Mouse (Mus musculus) left cerebral cortex, postnatal 14 days (tissue): Measurements from ENCODE around the gene BC025920. TPM values are rescaled to one million over a fixed set of nuclear protein-coding genes. Genes with fewer than 3 reads are reported as not detected.
A peak's percentile ranks its signal among the peaks of the same experiment; 100 is the strongest.

Experiments used
- DNase-seq, 2 experiments: peaks; one replicate each; pipeline ENCODE4 v3.0.0; 2021 to 2022; ENCODE audit warnings: low spot score in 2 of 2, mixed read lengths in 1 of 2
- intact Hi-C: fragments of 180-260 bp; cut with DNase I; formaldehyde crosslinking; loops from one replicate; pipeline ENCODE4 v1.15.1; 2025
- total RNA-seq, 2 experiments: library from RNA; stranded (reverse); gene quantifications; 2 replicates each; pipeline ENCODE4 v1.2.3; 2021

The BC025920 gene
- total RNA-seq, 2 experiments from 2014 or later: 1.9 to 2.2 TPM

DNA sequence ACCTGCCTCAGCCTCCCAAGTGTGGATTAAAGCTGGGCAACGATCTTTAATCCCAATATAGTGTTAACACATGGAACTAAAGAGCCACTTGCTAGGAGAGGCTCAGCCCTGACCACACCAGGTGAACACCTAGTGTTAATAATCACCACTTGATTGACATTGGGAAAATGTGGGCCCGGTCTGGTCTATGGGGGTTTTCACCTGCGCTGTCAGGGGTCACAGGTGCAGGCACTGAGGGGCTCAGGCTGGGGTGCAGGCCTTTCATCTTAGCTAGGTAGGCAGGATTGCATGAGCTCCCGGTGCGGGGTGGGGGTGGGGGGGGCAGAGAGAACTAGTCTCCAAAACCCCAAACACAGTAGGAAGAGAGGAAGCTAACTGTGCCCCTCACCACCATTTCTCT, 6.4 kb upstream of the BC025920 start:
- DNase-seq: no peak
- intact Hi-C loops: loop anchor here (5.0 to 10.0 kb wide), 4 partner anchors 37 to 575 kb away; partner anchors contain the start of gene S1pr4

DNA sequence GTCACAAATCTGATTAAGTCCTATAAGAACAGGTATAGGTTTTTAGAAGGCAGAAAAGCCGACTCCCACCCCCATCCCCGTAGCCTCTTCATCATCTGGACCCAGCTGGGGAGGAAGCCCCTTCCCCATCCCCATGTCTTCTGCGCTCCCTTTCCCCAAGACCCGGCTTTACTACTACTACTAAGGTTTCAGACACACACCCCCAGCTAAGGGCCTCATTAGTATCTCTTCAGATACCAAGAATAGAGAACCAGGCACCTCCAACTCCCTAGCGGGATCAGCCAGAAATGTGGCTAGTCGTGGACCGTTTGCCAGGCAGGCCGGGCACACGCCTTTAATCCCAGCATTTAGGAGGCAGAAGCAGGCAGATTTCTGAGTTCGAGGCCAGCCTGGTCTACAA, 6.0 kb upstream of the BC025920 start:
- intact Hi-C loops: loop anchor here (5.0 to 10.0 kb wide), 4 partner anchors 38 to 575 kb away; partner anchors contain the start of gene S1pr4
- no peak for DNase-seq

DNA sequence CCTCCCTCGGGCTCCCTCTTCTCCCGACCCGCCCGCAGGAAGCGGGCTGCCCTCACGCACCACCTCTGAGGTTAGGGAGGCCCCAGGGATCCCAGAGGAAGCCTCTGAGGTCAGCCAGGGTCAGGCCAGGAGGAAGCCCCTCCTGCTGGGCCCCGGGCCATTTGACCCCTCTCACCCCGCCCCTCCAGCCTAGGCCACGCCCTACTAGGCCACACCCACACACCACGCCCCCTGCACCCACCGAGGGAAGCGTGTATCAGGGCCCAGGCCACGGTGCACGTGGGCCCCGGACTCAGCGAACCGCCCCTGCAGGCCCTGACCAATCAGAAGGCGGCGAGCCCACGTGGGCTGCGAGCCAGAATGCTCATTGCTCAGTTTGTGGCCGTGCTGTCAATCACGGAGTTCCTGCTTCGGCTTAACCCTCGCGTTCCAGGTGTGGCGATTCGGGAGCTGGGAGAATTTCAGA, 5.3 kb upstream of the BC025920 start, which contains the start of gene Tle6:
Gene Tle6, minus strand, starts transcription at position 336 of the 466 bp plus-strand sequence.
- DNase-seq: peak; percentile 97

DNA sequence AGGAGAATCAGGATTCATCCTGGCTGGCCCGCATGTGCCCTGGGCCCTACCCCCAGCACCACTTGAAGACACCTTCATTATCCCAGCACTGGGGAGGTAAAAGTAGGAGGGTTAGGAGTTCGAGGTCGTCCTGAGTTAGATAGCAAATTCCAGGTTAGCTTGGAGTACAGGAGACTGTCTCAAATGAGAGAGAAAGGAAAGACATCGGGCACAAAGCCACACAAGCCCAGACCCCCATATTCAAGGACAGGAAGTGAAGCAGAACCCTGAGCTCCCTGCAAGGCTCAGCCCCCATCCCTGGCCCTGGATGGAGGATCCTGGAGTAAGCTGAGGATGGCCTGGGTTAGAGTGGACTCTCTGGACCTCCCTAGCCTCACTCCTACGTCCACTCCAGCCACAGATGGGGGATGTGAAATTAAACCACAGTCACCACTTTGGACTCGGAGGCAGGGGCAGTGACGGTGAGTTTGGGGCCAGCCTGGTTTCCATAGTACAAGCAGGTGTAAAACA, 4.6 kb upstream of the BC025920 start:
- no peak for DNase-seq
- intact Hi-C loops: loop anchor here (5.0 to 10.0 kb wide), 4 partner anchors 39 to 573 kb away; partner anchors contain the start of gene S1pr4

More for the DNA sequence above, 5.3 kb upstream of the BC025920 start, which contains the start of gene Tle6:
- intact Hi-C loops: loop anchor here (5.0 to 10.0 kb wide), 4 partner anchors 38 to 574 kb away; partner anchors contain the start of gene S1pr4

DNA sequence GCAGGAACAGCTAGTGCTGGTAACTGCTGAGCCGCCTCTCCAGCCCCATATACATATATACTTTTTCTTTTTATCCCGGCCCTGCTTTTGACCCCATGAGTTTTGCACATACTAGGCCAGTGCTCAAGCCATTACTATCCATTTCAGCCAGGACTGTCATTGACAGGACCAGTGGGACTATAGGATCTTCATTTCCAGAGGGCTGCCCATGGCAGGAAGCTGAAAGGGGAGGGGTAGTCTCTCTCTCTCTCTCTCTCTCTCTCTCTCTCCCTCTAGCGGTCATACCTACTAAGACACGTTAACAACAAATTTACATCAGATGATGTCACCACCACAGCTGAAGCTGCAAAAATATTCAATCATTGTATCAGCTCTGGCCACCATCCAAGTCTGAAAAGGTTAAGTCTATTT, 3.3 kb upstream of the BC025920 start:
- DNase-seq: peak in 1 of 2 experiments; percentile 47
- intact Hi-C loops: loop anchor here (5.0 to 10.0 kb wide), 4 partner anchors 40 to 572 kb away; partner anchors contain the start of gene S1pr4

DNA sequence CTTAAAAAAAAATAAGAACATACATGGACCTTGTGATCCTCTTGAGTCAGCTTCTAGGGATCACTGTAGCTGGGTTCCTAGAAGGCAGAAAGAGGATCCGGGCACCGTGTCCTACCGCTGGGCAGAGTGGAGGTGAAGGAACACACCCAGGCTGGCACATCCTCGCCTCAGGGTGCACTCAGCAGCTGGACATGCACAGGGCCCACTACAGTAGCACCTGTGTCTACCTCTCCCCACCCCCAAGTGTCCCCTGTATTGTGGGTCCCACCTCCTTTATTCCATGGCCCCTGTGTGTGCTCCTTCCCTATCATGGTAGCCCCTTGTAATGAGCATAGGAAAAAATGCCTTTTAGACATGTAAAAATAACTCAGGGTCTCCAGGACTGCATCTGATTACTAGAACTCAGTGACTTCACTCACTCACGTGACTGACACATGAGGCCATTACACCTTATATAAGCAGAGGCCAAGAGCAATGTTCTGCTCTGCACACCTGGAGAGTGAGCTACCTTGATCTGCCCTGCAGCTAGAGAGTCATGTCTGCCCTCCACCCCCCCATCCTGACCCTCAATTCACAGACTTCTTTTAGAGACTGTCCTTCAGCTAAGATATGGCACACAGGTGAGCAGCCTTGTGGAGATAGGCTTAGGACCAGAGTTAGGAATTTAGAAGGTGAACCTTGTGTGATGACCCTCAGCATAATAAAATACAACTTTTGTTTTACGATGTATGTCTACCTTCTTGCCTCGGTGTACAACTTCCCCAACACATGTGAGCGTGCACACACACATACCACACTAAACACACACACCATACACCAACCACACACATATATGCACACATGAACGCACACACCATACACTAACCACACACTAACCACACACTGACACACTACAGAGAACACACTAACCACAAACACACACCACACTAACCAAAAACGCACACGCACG, 1.8 kb upstream of the BC025920 start:
- DNase-seq: no peak
- intact Hi-C loops: loop anchor here (5.0 to 10.0 kb wide), 4 partner anchors 42 to 571 kb away; partner anchors contain the start of gene S1pr4

DNA sequence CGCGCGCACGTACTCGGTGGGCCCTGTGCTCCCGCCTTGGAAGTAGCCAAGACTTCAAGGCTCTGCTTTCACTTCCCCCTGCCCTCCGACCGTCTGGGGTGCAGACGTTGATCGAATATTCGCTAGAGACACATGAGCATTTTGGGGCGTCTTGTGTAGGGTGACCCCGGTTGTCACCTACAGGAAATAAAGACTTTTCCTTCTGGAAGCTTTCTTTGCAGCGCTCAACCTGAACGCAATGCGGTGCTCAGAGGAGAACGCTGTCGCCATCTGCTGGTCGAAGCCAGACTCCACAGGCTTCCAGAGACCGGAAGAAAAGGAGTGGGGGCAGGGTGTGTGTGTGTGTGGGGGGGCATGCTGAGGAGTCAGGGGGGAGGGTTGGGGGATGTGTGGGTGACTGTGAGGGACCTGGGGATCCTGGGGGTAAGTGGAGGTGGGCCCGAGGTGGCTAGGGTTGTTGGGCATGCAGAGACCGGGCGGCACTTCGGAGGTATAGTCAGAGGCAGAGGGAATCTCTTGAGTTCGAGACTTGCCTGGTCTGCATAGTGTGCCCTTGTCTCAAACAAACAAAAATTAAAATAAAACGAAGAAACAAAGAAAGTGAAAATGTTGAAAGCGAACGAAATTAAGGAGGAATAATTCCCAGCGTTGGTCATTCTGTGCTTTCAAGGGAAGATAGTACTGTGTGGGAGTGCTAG, 953 bp upstream of the BC025920 start:
- peak; percentile 92 for DNase-seq
- intact Hi-C loops: loop anchor here (5.0 to 10.0 kb wide), 4 partner anchors 43 to 570 kb away; partner anchors contain the start of gene S1pr4

DNA sequence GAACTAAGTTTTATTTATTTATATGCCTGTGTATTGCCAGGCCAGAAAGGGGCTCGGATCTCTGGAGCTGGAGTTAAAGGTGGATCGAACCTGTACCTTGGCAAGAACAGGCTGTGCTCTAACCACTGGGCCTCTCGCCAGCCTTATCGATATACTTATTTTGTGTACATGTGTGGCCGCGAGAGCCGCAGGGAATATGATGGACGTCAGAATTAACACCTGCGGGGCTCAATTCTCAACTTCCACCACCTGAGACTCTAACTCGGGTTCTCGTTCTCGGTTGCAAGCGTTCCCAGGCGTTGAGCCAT, 450 bp upstream of the BC025920 start:
- DNase-seq: no peak
- intact Hi-C loops: loop anchor here (10.0 kb wide), 1 partner anchor 569 kb away; no protein-coding TSS in a partner anchor

DNA sequence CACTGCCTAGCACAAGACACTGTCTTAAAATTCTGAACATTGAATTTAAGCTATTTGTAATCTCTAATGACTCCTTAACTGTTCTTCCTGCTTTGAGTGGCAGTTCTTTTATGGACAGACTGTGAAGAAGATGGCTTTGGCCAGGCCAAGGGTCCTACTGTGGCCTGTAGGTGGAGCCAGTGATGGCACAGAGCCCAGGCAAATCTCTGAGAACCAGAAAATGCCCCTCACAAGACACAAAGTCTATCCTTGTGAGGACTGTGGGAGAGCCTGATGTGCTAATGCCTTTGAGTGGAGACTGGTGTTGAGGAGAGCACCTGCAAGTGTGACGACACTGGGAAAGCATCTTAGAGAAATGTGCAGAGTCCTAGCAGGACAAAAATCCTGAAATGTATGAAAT, 2.2 kb downstream of the BC025920 start:
- no peak for DNase-seq
- intact Hi-C loops: loop anchor here (10.0 kb wide), 1 partner anchor 566 kb away; no protein-coding TSS in a partner anchor

DNA sequence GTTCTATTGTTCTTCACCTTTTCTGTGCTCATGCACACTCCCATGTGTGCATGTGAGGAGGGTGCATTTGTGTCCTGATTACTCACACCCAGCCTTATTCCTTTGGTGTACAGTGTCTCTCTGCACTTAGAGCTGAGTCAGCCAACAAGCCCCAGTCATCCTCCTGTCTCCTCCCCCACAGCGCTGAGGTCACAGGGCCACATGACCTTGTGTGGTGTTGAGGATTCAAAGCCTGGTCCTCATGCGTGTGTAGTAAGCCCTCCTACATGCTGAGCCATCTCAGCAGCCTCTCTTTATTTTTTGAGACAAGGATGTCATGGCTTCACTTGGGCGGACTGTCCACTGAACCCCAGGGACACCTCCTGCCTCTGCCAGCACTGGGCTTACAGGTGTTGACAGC, 6.7 kb downstream of the BC025920 start:
- intact Hi-C loops: no loop called here
- no peak for DNase-seq

DNA sequence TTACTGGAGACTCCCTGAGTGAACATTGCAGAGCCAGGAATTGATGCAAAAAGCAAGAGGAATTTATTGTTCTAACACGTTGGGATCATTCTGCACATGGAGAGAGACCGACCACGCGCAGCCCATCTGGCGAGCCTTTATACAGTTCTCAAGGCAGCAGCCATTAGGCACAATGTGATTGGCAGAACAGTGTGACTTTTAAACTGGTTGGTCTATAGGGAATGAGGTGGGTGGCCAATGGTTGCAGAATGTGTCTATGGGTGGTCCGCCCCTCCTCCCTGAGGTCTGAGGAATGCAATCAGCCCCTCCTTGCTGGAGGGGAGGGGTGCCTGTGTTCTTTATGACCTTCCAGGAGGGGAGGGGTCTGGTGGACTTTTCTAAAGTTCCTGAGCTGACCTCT, 9.4 kb downstream of the BC025920 start:
- no peak for DNase-seq
- intact Hi-C loops: no loop called here

DNA sequence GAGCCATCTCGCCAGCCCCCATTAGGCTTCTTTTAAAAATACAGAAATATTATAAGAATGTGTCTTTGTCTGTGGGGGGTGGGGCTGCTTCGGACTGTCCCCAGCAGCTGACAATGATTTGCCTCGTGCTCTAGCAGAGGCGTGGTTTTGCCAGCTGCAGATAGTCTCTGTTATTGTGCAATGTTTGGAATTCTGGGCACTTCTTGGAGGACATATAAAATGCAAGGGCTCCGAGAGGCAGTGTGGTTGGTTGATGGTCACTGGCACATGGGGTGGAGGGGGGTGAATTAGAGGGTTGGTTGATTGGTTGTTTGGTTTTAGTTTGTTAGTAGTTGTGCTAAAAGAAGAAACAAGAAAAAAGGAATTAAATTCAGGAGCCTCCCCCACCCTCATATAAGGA, 13.9 kb downstream of the BC025920 start:
- intact Hi-C loops: no loop called here
- DNase-seq: no peak

DNA sequence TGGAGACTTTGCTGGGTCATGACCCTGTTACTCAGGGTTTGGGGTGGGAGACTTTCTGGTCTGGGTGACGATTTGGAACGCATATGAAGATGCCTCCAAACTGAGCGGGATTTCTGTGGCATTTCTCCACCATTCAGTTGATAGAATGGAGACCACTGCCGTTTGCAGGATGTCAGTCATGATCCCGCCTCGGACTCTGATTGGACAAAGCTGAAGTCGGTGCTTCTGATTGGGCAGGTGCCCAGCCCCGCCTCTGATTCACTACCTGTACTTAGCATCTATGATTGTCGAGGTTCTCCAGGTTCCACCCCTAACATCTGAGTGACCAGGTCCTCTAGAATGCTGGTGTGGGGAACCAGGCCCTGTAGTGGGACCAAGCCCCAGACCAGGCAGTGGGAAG, 14.7 kb downstream of the BC025920 start:
- no peak for DNase-seq
- intact Hi-C loops: no loop called here

DNA sequence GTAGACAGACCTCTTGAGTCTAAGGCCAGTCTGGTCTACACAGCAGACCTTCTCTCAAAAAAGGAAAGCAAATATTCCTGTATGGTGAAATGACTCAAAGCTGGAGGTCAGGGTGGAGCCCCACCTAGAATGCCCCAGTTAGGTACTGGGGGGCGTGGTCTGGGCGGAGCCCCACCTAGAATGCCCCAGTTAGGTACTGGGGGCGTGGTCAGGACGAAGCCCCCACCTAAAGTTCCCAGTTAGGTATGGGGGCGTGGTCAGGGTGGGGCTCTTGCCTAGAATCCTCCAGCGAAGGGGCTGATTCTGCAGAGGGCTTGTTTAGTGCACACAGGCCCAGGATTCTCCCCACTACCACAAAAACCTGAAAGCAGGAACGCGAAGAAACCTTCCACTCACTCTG, 17.4 kb downstream of the BC025920 start:
- intact Hi-C loops: no loop called here

DNA sequence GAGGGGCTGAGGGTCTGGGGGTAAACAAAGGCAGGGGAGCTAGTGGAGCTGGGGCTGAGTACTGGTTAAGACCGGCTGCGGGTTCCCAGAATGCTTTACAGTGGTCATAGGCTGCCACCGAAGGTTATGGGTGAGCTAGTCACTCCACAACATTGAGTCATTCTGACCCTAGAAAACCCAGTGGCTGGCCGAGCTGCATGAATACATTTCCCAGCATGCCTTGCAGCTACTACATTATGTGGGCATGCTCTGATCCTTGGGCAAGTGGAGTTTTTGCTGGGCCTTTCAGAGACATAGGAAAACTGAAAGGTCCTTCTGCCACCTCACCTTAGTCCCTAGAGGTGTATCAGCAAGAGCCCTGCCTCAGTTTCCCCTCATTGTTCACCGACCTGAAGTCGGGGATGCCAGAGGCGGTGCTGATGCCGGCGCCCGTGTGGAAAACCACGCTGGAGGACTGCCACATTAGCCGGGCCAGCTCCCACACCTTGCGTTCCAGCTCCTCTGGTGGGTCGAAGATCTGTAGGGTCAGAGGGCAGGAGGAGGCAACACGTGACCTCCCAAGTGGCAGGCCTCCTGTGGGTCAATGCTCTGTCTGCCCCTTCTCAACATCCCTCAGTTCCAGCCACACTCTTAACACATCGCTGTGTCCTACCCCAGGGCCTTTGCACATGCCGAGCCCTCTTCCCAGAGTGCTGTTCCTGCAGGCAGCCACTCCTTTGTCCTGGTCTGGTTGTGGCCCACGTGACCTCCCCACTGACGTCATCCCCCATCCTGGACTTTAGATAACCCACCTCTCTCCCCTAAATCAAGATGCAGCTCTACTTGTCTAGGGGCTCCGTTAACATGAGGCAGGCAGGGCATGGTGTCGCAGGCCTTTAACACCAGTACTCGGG, 20.3 kb downstream of the BC025920 start:
- intact Hi-C loops: no loop called here

More for the DNA sequence above, 17.4 kb downstream of the BC025920 start:
- no peak for DNase-seq

DNA sequence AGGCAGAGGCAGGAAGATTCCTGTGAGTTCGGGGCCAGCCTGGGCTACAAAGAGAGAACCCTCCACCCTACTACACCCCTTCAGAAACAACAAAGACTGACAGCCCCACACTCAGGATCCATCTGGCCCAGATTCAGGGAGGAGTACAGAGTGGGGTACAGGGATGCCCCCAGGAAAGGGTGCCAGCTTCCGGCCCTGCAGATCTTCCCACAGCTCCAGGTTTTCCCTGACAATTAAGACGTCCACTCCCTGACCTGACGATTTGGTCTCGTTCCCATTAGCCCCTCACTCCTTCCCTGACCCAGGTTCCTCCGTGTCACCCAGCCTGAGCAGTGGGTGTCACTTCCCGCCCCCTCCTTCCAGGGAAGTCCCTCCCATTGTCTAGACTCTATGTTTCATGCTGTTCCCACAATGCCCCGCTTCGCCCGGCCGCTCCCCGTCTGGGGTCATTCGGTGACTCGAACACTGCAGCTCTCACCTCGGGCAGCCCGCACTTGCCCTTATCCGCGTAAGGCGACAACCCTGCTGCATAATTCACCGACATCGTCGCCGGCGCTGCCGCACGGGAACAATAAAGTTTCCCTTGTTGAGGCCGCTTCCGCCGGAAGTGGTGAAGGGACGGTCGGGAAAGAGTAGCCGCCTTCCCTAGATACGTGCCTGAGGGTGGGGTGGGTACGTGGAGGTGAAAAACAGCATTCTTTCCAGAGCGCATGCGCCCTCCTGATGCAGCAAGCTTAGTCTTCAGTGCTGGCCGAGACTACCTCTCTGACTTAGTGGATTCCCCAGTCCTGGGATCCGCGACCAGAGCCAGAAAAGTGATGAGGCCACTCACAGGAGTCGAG, 21.1 kb downstream of the BC025920 start, which contains the start of gene Sirt6:
Gene Sirt6, minus strand, starts transcription at position 804 of the 842 bp plus-strand sequence.
- intact Hi-C loops: no loop called here

More for the DNA sequence above, 20.3 kb downstream of the BC025920 start:
- no peak for DNase-seq

DNA sequence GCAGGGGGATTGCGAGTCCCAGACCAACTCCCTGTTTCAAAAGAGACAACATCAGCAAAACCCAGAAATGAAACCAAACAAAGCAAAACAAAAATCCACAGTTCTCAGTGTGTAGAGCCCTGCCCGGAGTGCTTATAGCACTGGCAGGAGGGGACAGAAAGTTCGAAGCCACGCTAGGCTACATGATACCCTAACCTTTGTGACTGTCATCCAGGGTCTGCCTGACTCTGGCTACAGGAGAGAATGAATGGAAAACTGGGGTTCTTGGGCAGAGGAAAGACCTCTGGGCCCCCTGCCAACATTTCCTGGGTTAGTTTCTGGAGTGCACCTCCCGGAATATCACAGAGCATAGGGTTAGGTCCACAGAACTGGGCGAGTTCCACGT, 21.8 kb downstream of the BC025920 start:
- DNase-seq: no peak
- intact Hi-C loops: no loop called here

More for the DNA sequence above, 21.1 kb downstream of the BC025920 start, which contains the start of gene Sirt6:
- DNase-seq: peak; percentile 93
